9 mouse cellular contexts compared by ENCODE assay signal in genomic region chr15:85131275-85132192, GRCm38 (mm10). TPM values are rescaled to one million over a fixed set of nuclear protein-coding genes. Genes with fewer than 3 reads are reported as not detected.
DNase-seq lines count a peak whose midpoint lies in the region; ATAC-seq and TF ChIP-seq lines count a peak whose summit lies in the region.
"Had no signal": no experiment of that assay in that cellular context is flagged by ENCODE, and none has a peak within 500 bp of the region (broad histone marks: within the 10 kb centered on the region; RNA-seq: fewer than 3 reads in every experiment).

Gene Smc1b, minus strand, starts transcription at chr15:85131964.
Gene Ribc2, plus strand, starts transcription at chr15:85132078.

- no peak for TF ChIP-seq CTCF in E14TG2a.4 (conservative IDR thresholded peaks at IDR 0.05; ENCODE audit: low read length)

- H3K36me3 ChIP-seq in E14TG2a.4 (ENCODE audit: insufficient read depth, low read length): no peaks in the 10 kb centered on the region
- no peaks in the 10 kb centered on the region for H3K36me3 ChIP-seq in hindbrain, embryonic 13.5 days
- no peaks in the 10 kb centered on the region for H3K36me3 ChIP-seq in lung, embryonic 15.5 days
- H3K36me3 ChIP-seq: G1E had no signal

- no peak within 1 kb of the TSS for H3K27ac ChIP-seq in hindbrain, embryonic 13.5 days
- H3K27ac ChIP-seq in lung, embryonic 15.5 days: no peak within 1 kb of the TSS

- H3K27me3 ChIP-seq in E14TG2a.4 (ENCODE audit: insufficient read depth, low read length): peaks cover 33% of the 10 kb centered on the region
- peaks cover 15% of the 10 kb centered on the region for H3K27me3 ChIP-seq in hindbrain, embryonic 13.5 days
- no peaks in the 10 kb centered on the region for H3K27me3 ChIP-seq in lung, embryonic 15.5 days

- WGBS in hindbrain, embryonic 13.5 days: 30% methylated on average over 55 of the region's 58 CpGs
- WGBS in lung, embryonic 15.5 days: 28% methylated on average over 58 of the region's 58 CpGs

- H3K4me3 ChIP-seq in E14TG2a.4 (replicated peaks; ENCODE audit: low read length): peak within 1 kb of the TSS; percentile 78
- peak within 1 kb of the TSS; percentile 38 for H3K4me3 ChIP-seq in hindbrain, embryonic 13.5 days
- peak within 1 kb of the TSS; percentile 34 for H3K4me3 ChIP-seq in lung, embryonic 15.5 days

- DNase-seq in cerebellum, adult 8-10 months: peak; percentile 38
- peak; percentile 72 for DNase-seq in layer of hippocampus, adult 9-11 months
- peak; percentile 89 for DNase-seq in retina, embryonic 14.5 days (ENCODE audit: low spot score)

- peak within 1 kb of the TSS; percentile 55; the same call in 1 of the 2 replicates for H3K9ac ChIP-seq in hindbrain, embryonic 13.5 days
- peak within 1 kb of the TSS; percentile 0; the same call in 1 of the 2 replicates for H3K9ac ChIP-seq in lung, embryonic 15.5 days

- H3K4me1 ChIP-seq in E14TG2a.4 (replicated peaks; ENCODE audit: low read depth, low read length): peaks cover 15% of the 10 kb centered on the region
- H3K4me1 ChIP-seq in hindbrain, embryonic 13.5 days (replicated peaks): peaks cover 13% of the 10 kb centered on the region
- H3K4me1 ChIP-seq in lung, embryonic 15.5 days: peaks cover 10% of the 10 kb centered on the region

- peak; percentile 96 for ATAC-seq in frontal cortex, adult (ENCODE audit: low TSS enrichment)
- ATAC-seq in hindbrain, embryonic 13.5 days (ENCODE audit: low FRiP score): peak; percentile 57; the same call in 1 of the 2 replicates
- ATAC-seq in lung, embryonic 15.5 days (ENCODE audit: borderline replicate concordance, extremely low read depth, low FRiP score, low TSS enrichment): peak; percentile 39
- ATAC-seq in erythroblast, adult 5-6 weeks (replicated peaks; ENCODE audit: low FRiP score, poor library complexity, severe bottlenecking): no peak

- peak within 1 kb of the TSS; percentile 58 for H3K4me2 ChIP-seq in hindbrain, embryonic 13.5 days
- H3K4me2 ChIP-seq in lung, embryonic 15.5 days: peak within 1 kb of the TSS; percentile 61

- H3K9me3 ChIP-seq in E14TG2a.4 (ENCODE audit: low read length): peaks cover 6% of the 10 kb centered on the region
- H3K9me3 ChIP-seq in hindbrain, embryonic 13.5 days: no peaks in the 10 kb centered on the region
- H3K9me3 ChIP-seq in lung, embryonic 15.5 days: no peaks in the 10 kb centered on the region

RNA-seq across cellular contexts. Expression of gene Smc1b, which starts in this region (rescaled TPM):
- 0.04 and 0.16 TPM in 2 replicates for polyA plus RNA-seq in hindbrain, embryonic 13.5 days (2015; fragmentation: Nextera tagmentation; extraction: Ambion mirVana)
- polyA plus RNA-seq in lung, embryonic 15.5 days (2015; fragmentation: Nextera tagmentation; extraction: Ambion mirVana): 0.21 and 0.39 TPM in 2 replicates
- not detected in 2 replicates for total RNA-seq in erythroblast, adult 5-6 weeks (2015; ENCODE audit: low replicate concordance)
- not detected in 2 replicates for total RNA-seq in erythroblast, adult 5-6 weeks (2017; ENCODE audit: low replicate concordance)
- polyA plus RNA-seq: G1E had no signal

RNA-seq across cellular contexts. Expression of gene Ribc2, which starts in this region (rescaled TPM):
- 0.84 and 1.2 TPM in 2 replicates for polyA plus RNA-seq in hindbrain, embryonic 13.5 days (2015; fragmentation: Nextera tagmentation; extraction: Ambion mirVana)
- polyA plus RNA-seq in lung, embryonic 15.5 days (2015; fragmentation: Nextera tagmentation; extraction: Ambion mirVana): 0.39 and 0.49 TPM in 2 replicates
- total RNA-seq in erythroblast, adult 5-6 weeks (2015; ENCODE audit: low replicate concordance): not detected in 2 replicates
- total RNA-seq in erythroblast, adult 5-6 weeks (2017; ENCODE audit: low replicate concordance): not detected in 2 replicates
- total RNA-seq: G1E had no signal
- polyA plus RNA-seq: G1E had no signal

Comparison
In these comparisons a context has a peak if more than half of its experiments do, and no peak if none do; other contexts are left out.
1. Peak in ATAC-seq, H3K4me3 ChIP-seq, H3K9ac ChIP-seq and H3K4me2 ChIP-seq in lung, embryonic 15.5 days; RNA of the genes that start here not detected or under 1 TPM.
2. DNase-seq: peak in every context shown above with its lines; median percentile 89 in retina, embryonic 14.5 days; 72 in layer of hippocampus, adult 9-11 months; 38 in cerebellum, adult 8-10 months.